Mouse (Mus musculus): ENCODE measurements around the gene Chsy1.

Chsy1 gene

GRCm38 (mm10) chr7:66200791-66201450 lies 91.6 kb downstream of the Chsy1 start:
- intact Hi-C loops (cut with DNase I): no loop called here

DNA sequence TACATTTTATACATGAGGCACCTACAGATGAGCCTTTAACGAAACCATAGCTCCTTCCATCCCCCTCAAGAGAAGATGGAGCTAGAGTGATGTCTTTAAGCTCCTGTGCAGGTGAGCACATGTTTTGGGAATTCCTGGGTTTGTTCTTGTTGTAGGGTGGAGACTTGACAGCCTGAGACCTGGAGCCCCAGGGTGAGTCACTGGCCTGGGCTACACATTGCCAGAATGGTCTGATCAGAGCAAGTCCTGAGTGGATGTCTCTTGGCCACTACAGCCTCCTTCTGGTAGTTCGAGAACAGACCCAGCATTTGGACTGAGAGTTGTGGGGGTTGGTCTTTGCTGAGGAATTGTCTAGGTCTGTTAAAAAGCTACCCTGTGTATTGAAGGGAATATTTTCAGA lies 92.3 kb downstream of the Chsy1 start:
- intact Hi-C loops (cut with DNase I): no loop called here

DNA sequence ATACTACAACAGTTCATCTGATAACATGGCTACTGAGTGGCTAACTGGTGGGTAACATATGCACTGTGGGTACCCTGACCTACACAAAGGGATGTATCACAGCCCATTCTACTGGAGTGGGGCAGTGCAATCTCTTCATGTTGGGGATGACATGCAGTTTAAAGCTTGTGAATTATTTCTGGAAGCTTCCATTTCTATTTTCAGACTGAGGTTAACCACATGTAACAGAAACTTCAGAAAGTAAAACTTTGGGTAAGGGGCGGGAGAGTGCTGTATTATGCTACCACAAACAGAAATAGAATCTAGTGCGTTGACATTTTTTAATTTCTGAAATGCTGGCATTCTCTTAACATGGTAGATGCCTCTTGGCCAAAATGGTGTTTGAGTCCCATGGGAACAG lies 100.6 kb downstream of the Chsy1 start:
- intact Hi-C loops (cut with DNase I): no loop called here

GRCm38 (mm10) chr7:66212887-66213286 lies 103.6 kb downstream of the Chsy1 start:
- intact Hi-C loops (cut with DNase I): no loop called here

- intact Hi-C loops (cut with DNase I): no loop called here
Observed at GRCm38 (mm10) chr7:66214477-66214876, 105.2 kb downstream of the Chsy1 start.

DNA sequence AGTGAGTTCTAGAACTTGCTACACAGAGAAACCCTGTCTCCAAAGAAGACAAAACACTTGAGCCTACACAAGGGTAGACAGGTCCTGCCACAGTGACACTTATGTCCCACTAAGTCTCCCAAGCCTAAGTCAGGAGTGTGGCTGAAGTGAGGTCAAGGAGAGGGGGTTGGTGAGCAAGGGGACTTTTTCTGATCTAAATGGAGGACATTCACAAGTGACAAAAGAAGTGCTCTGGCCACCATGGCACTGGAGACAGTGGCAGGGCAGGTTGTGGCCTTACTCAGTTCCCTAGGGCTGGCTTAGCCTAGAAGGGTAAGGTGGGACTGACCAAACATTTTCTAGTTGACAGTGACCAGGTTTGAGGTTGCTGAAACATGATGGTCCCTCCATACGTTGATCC lies 106.6 kb downstream of the Chsy1 start:
- intact Hi-C loops (cut with DNase I): no loop called here

DNA sequence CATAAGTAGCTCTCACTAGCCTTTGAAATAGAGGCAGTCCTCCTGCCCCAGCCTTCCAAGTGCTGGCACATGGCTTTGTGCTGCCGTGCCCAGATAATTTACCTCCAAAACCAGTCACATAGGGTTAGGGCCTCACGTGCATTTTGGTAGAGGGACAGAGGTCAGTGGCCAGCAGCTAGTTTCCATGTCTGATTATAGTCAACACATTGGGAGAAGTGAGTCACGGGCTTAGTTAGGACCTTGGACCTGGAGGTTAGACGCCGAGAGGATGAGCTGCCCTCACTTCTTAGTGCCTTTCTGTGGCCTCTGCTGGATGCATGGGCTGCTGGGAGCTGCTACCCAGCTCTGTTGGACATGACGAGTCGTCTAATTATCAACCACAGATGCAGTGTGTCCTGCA lies 107.7 kb downstream of the Chsy1 start:
- intact Hi-C loops (cut with DNase I): no loop called here

DNA sequence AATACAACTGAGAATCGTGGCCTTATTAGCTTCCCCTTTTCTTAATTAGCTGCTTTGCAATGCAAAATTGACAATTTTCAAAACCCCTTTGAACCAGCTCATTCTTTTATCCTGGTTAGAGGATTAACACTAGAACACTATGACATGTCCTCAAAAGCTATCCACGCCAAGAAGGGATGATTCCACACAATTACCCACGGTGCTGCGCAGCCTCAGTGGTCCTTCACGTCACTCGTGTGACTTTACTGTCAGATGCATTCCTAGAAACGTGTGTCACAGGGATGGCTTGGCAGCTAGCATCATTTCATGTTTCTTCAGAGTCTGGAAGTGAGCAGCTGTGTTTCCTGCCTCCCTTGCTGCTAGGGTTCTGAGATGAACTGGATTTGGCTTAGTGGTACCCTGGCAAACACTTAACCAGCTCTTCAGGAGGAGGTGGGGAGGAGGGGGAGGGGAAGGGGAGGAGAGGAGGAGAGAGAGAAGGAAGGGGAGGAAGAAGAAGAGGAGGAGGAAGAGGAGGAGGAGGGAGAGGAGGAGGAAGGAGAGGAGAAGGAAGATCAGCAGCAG lies 108.3 kb downstream of the Chsy1 start:
- intact Hi-C loops (cut with DNase I): no loop called here

DNA sequence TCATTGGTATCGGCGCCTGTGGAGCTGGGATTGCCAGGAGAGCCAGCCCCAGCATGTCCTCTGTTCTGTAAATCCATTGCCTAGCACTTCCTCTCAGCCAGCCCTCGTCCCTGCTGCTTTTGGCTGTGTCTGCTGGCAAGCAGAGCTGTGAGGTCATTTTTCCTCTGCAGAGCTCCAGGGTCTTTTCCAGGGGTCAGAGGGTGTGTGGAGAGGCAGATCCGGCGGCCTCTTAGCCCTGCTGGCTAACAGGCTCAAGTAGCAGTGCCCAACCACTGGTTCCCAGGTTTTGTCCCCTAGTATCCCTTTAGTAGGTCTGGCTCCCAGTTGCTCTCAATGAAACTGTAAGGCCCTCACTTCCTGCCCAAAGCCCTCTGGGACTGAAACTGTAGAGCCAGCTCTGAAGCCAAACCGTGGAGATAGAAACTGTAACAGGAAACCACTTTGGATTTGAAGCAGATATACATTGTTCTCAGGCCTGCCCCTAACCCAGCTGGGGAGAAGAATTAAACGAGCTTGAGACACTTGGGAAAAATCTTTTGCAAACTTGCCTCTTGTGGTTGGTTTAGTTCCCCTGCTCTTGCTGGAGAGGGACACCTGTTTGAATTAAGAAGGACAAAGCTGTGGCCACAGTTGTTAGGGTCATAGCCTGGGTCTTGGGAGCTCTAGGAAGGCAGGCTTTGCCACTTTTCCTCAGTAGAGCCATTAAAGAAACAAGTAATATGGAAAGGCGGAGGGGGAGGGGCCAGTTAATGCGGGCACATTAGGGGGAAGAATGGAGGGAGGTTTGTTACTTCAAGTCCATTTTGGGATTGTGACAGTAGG lies 109.1 kb downstream of the Chsy1 start:
- intact Hi-C loops (cut with DNase I): no loop called here

DNA sequence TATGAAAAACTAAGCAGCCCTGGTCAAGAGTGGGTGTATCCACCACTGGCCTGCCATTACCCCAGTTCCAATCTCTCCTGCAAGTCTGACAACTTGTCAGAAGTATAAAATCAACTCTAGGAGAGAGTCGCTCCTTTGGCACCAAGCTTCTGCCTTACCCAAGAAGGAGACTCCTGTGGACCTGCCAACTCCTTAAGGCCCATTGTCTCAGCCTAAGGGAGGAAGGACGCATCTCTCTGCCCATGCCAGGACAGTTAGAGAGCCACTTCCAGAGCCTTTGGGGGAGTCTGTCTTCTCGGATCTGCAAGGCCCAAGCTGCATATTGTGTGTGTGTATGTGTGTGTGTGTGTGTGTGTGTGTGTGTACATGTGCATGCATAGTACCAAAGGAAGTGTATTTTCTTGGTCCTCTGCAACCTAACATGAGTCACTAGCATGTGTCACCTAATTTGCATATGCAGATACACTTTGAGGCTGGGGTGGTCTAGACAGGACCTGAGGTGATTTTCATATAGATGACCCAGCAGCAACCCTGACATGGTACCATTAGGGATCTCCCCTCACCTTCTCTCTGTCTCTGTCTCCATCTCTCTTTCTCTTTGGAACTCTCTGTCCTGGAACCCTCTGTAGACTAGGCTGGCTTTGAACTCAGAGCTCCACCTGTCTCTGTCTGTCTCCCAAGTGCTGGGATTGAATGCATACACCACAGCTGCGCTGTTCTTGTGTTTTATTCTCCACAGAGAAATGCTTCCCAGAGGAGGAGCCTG lies 109.9 kb downstream of the Chsy1 start:
- intact Hi-C loops (cut with DNase I): no loop called here

DNA sequence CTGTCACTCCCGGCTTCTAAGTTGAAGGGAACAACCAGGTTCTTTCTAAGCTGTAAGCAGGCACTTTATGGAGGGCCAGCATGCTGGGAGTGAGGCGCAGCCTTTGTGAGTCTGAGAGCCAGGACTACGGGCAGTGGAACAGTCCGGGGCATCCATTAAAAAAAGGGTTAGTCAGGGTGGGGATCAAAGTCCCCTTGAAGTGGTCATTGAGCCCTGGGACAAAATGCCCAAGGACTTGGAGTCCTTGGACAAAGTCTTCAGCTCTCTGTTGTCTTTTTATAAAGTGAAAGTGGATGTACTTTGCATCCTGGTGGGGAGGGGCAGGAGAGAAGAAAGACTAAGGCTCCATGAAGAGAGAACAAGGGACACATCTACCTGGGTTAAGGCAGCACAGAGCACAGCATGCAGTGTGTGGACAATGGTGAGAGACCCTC lies 110.5 kb downstream of the Chsy1 start:
- intact Hi-C loops (cut with DNase I): no loop called here

GRCm38 (mm10) chr7:66222621-66223091 lies 113.3 kb downstream of the Chsy1 start:
- intact Hi-C loops (cut with DNase I): no loop called here
